Mouse (Mus musculus) central nervous system, embryonic 14 days (tissue): ENCODE results near the gene Lxn. TPM values are rescaled to one million over a fixed set of nuclear protein-coding genes. Genes with fewer than 3 reads are reported as not detected.

Experiments used
- polyA plus RNA-seq: library from polyadenylated mRNA; depleted of rRNA; stranded (reverse); fragments of >200 nt; gene quantifications from 2 replicates; pipeline ENCODE4 v1.2.3, GENCODE M21; 2012; rRNA removed

The Lxn gene
- polyA plus RNA-seq, result 73.6 and 83.4 TPM in 2 replicates

GRCm38 (mm10) chr3:67463450-67464372 is at the start of gene Lxn:
Lxn (minus strand) TSS chr3:67463926.

GRCm38 (mm10) chr3:67429999-67430380 is 33.7 kb downstream of the Lxn start, which contains the start of gene Gfm1:
Gfm1 (plus strand) TSS chr3:67430096.

Other genes starting within 250 kb of the Lxn start
- gene Mlf1, start 89.8 kb downstream of the Lxn start, polyA plus RNA-seq, result 14.2 and 14.4 TPM in 2 replicates
- not detected in 2 replicates for gene Gm17402, start 88.8 kb downstream of the Lxn start, polyA plus RNA-seq
- gene Gfm1, start 33.8 kb downstream of the Lxn start, polyA plus RNA-seq, result 28.5 and 28.7 TPM in 2 replicates
- gene Rarres1, start 51.6 kb upstream of the Lxn start, polyA plus RNA-seq, result 1.0 and 1.3 TPM in 2 replicates
- 29.7 and 31.7 TPM in 2 replicates for gene Mfsd1, start 118.8 kb upstream of the Lxn start, polyA plus RNA-seq